In the genomic region with DNA sequence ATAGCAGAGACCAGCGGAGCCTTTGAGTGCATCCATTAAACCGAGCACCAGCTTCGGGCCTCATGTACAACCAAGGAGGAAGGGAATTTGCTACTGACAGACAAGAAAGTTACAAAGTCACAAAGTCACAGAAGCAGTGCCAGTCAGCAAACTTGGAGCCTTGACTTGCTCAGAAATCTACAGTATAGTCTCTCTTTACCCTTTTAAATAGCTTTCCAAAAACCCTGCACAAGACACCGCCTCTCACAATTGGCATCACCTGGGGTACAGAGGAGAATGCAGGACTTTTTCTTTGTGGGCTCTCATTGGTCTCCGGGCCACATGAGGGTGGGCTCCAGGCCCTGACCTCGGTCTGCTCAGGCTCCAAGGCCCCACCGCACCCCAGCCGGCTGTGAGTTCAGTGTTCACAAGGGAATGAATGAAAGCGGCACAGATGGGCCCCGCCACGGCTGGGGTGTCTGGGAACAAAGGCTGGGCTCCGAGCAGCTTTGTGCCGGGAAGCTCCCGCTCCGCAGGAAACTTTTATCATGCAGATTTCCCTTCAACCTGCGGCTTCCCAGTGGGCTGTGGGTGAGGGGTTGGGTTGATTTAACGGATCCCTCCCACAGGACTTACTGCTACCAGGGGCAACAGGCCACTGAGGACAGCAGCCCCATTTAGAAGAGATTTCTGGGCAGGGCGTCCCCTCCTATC, we compare ENCODE assay signal across 9 mouse cellular contexts. TPM values are rescaled to one million over a fixed set of nuclear protein-coding genes. Genes with fewer than 3 reads are reported as not detected.
DNase-seq lines count a peak whose midpoint lies in the region; ATAC-seq and TF ChIP-seq lines count a peak whose summit lies in the region.
"Had no signal": no experiment of that assay in that cellular context is flagged by ENCODE, and none has a peak within 500 bp of the region (broad histone marks: within the 10 kb centered on the region; RNA-seq: fewer than 3 reads in every experiment).

No protein-coding gene starts in this region.

- H3K9ac ChIP-seq in forebrain, embryonic 11.5 days (ENCODE audit: low read length): peak overlapping the region; percentile 61

- peak; percentile 56 for DNase-seq in left cerebral cortex, postnatal 4 days
- DNase-seq in left cerebral cortex, postnatal 36 days (ENCODE audit: low spot score in 2 of 2): no peak
- DNase-seq in forebrain, embryonic 11.5 days (ENCODE audit: low spot score): peak; percentile 95
- peak; percentile 87 for DNase-seq in mesoderm, embryonic 11.5 days (ENCODE audit: low read depth, low spot score)
- peak; percentile 93 for DNase-seq in retina, postnatal 1 day
- DNase-seq in spleen, adult 18-20 months: no peak
- DNase-seq in layer of hippocampus, postnatal 36 days: no peak
- no peak for DNase-seq in gastrocnemius, adult 2 months
- DNase-seq: lung, postnatal 4 days had no signal

- TF ChIP-seq CTCF in gastrocnemius, adult 2 months (IDR thresholded peaks at IDR 0.05): no peak

- intact Hi-C loops in left cerebral cortex, postnatal 4 days (cut with DNase I): no loop called here
- intact Hi-C loops in left cerebral cortex, postnatal 36 days (cut with DNase I): no loop called here
- intact Hi-C loops in gastrocnemius, adult 2 months (cut with DNase I): no loop called here

- H3K27me3 ChIP-seq in forebrain, embryonic 11.5 days (ENCODE audit: control insufficient read depth, insufficient read depth, low read length): no peaks in the 10 kb centered on the region

- H3K9me3 ChIP-seq in forebrain, embryonic 11.5 days (ENCODE audit: control insufficient read depth, low read length): no peaks in the 10 kb centered on the region

- peak overlapping the region; percentile 21; the same call in 1 of the 2 replicates for H3K4me2 ChIP-seq in forebrain, embryonic 11.5 days (ENCODE audit: low read depth, low read length, severe bottlenecking)

- peaks cover 33% of the 10 kb centered on the region for H3K4me1 ChIP-seq in forebrain, embryonic 11.5 days (replicated peaks; ENCODE audit: control insufficient read depth, insufficient read depth, low read length)

- H3K36me3 ChIP-seq in forebrain, embryonic 11.5 days (ENCODE audit: control insufficient read depth, insufficient read depth, low read length): peaks cover 11% of the 10 kb centered on the region; the same call in 1 of the 2 replicates

- 8% methylated on average over 18 of the region's 18 CpGs for WGBS in forebrain, embryonic 11.5 days

- ATAC-seq in forebrain, embryonic 11.5 days (replicated peaks; ENCODE audit: low FRiP score): peak; percentile 91

- H3K27ac ChIP-seq in forebrain, embryonic 11.5 days (ENCODE audit: low read depth, low read length): peak overlapping the region; percentile 97
- no peak overlapping the region for H3K27ac ChIP-seq in gastrocnemius, adult 2 months

- no peak overlapping the region for H3K4me3 ChIP-seq in forebrain, embryonic 11.5 days (ENCODE audit: low read depth, low read length)
- H3K4me3 ChIP-seq in gastrocnemius, adult 2 months: no peak overlapping the region

RNA-seq across cellular contexts. Expression of gene Sars, which starts 11.7 kb away (rescaled TPM):
- total RNA-seq in left cerebral cortex, postnatal 4 days (2021): 100 to 1,000 TPM; 194 to 199 TPM
- total RNA-seq in left cerebral cortex, postnatal 36 days (2021): 100 to 1,000 TPM; 202 to 231 TPM
- polyA plus RNA-seq in forebrain, embryonic 11.5 days (2014; fragmentation: Nextera tagmentation; extraction: Ambion mirVana): 180 and 189 TPM in 2 replicates
- total RNA-seq in layer of hippocampus, postnatal 36 days (2021): 100 to 1,000 TPM; 190 to 210 TPM
- total RNA-seq in gastrocnemius, adult 2 months (2021): 100 to 1,000 TPM; 116 to 135 TPM

RNA-seq across cellular contexts. Expression of gene Celsr2, which starts 18.0 kb away (rescaled TPM):
- 100 to 1,000 TPM; 136 to 149 TPM for total RNA-seq in left cerebral cortex, postnatal 4 days (2021)
- total RNA-seq in left cerebral cortex, postnatal 36 days (2021): 100 to 1,000 TPM; 168 to 174 TPM
- polyA plus RNA-seq in forebrain, embryonic 11.5 days (2014; fragmentation: Nextera tagmentation; extraction: Ambion mirVana): 52.0 and 68.1 TPM in 2 replicates
- 100 to 1,000 TPM; 178 to 190 TPM for total RNA-seq in layer of hippocampus, postnatal 36 days (2021)
- total RNA-seq in gastrocnemius, adult 2 months (2021): 1 to 10 TPM; 6.4 to 8.8 TPM

RNA-seq across cellular contexts. Expression of gene Psrc1, which starts 49.7 kb away (rescaled TPM):
- 1 to 10 TPM; 4.3 to 6.9 TPM for total RNA-seq in left cerebral cortex, postnatal 4 days (2021)
- 10 to 100 TPM; 12.9 to 18.3 TPM for total RNA-seq in left cerebral cortex, postnatal 36 days (2021)
- 99.5 and 102 TPM in 2 replicates for polyA plus RNA-seq in forebrain, embryonic 11.5 days (2014; fragmentation: Nextera tagmentation; extraction: Ambion mirVana)
- 10 to 100 TPM; 18.4 TPM for total RNA-seq in layer of hippocampus, postnatal 36 days (2021)
- not detected for total RNA-seq in gastrocnemius, adult 2 months (2021)

Comparison
In these comparisons a context has a peak if more than half of its experiments do, and no peak if none do; other contexts are left out.
1. DNase-seq: peak in left cerebral cortex, postnatal 4 days (single experiment), forebrain, embryonic 11.5 days (single experiment), mesoderm, embryonic 11.5 days (single experiment) and retina, postnatal 1 day (single experiment); none in left cerebral cortex, postnatal 36 days (0 of 2), spleen, adult 18-20 months (0 of 2), layer of hippocampus, postnatal 36 days (0 of 2) and gastrocnemius, adult 2 months (single experiment).
2. RNA of gene Celsr2, which starts 18.0 kb away (total RNA-seq): 178 to 190 TPM in layer of hippocampus, postnatal 36 days, 168 to 174 TPM in left cerebral cortex, postnatal 36 days and 136 to 149 TPM in left cerebral cortex, postnatal 4 days; 6.4 to 8.8 TPM in gastrocnemius, adult 2 months; every median in the first group is over 10 times any median in the second.
3. RNA of gene Psrc1, which starts 49.7 kb away (total RNA-seq): 18.4 TPM in layer of hippocampus, postnatal 36 days, 12.9 to 18.3 TPM in left cerebral cortex, postnatal 36 days and 4.3 to 6.9 TPM in left cerebral cortex, postnatal 4 days; not detected in gastrocnemius, adult 2 months; every median in the first group is over 4 times any median in the second.